Mouse (Mus musculus): ENCODE results near the gene Myzap.

The Myzap gene

GRCm38 (mm10) chr9:71544831-71545230, 47.3 kb downstream of the Myzap start:
- no peak for DNase-seq (ENCODE audit: low read depth, low spot score)

DNA sequence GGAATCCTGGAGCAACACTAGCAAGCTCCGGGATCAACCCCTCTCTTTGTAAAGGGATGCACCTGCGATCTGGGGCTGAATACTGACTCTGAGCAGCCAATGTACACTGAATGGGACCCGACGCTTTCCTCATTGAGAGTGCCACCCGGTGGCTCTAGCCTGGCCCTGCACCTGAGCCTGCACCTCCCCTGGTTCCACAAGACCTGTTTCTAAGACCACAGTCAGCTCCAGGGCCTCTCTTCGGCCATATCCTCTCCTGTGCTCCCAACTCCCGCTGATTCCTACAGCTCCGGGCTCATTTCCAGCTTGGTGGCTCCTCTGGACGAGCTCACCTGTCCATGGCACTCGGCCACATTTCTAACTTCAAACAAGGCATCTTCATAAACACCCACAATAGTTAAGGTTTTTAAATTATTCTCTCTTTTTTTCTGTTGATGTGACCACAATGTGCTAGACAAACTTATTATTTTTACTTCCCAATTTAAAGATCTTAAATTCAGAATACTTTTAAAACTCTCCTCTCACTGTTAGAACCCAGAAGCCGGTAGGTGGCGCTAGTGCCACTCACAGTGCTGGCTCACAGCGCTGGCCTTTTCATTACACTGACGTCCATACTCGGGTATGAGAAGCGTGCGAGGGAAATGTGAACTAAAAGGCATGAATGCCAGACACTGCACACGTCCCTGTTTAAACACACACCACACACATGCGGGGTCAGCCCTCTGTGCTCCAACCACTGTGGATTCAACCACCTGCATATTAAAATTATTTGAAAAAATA, 48.5 kb downstream of the Myzap start:
- DNase-seq (ENCODE audit: low read depth, low spot score) = peak; percentile 37

- no peak for DNase-seq (ENCODE audit: low read depth, low spot score)
These were observed 49.9 kb downstream of the Myzap start for GRCm38 (mm10) chr9:71542292-71542691.

DNA sequence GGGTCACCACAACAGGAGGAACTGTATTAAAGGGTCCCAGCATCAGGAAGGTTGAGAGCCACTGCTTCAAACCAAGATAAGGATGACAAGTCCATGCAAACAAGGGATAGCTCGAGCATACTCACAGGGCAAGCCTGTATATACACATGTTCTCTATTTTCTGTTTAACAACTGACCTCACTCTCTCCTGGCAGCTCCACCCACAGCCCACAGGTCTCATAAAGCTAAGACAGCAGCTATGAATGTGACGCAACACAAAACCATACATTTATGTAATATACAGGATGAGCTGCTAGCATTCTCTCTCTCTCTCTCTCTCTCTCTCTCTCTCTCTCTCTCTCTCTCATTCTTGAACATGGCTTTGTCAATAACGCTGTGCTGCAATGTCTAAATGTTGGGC, 51.4 kb downstream of the Myzap start:
- no peak for DNase-seq (ENCODE audit: low read depth, low spot score)

GRCm38 (mm10) chr9:71535730-71536129, 56.4 kb downstream of the Myzap start:
- DNase-seq (ENCODE audit: low read depth, low spot score) = no peak

DNA sequence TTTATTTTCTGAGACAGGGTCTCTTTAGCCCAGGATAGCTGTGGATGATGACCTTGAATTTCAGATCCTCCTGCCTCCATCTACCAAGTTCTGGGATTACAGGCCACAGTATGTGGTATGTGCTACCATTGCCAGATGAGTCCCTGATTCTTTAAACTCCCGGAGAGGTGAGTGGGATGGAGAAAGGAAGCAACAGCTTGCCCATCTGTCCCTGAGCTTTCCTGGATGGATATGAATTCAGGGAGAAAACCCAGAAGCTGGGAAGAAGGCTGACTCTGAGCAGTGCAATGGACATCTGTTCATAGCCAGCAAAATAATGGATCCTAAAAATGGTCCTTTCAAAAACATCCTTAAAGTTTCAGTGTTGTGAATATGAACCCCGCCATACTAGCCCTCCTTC, 57.1 kb downstream of the Myzap start:
- DNase-seq (ENCODE audit: low read depth, low spot score) = no peak

DNA sequence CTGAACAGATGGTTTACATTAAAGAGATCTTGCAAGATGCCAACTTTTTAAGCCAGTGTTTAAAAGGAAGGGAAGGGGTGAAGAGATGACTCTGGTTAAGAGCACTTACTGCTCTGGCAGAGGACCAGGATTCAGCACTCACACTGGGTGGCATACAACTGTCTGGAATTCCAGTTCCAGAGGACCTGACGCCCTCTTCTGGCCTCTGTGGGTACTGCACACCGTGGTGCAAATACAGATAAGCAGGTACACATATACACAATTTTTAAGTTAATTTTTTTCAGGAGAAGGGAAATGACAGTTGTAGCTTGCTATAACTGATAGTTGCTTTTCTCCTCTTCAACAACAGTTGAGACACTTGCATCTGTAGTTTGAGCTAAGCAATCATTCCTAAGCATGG, 62.2 kb downstream of the Myzap start:
- no peak for DNase-seq (ENCODE audit: low read depth, low spot score)

- DNase-seq (ENCODE audit: low read depth, low spot score) = no peak
These were observed 64.7 kb downstream of the Myzap start for GRCm38 (mm10) chr9:71527438-71527837.

DNA sequence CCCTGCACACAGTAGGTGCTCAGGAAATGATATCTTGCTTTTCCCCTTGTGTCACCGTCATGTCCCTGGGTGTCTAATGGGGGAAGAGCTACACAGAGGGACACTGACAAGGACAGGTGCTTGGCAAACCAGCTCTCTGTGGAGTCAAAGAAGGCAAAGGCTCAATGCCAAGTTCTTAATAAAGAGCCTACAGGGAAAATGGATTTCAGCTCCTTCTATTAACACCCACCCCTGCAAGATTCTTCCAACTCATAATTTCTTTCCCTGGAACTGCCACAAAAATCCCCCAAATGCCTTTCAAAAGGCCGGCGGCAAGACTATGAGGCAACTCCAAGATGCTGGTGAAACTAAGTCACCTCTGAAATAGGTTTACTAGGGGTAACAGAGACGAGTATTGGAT, 68.3 kb downstream of the Myzap start:
- DNase-seq (ENCODE audit: low read depth, low spot score) = no peak

DNA sequence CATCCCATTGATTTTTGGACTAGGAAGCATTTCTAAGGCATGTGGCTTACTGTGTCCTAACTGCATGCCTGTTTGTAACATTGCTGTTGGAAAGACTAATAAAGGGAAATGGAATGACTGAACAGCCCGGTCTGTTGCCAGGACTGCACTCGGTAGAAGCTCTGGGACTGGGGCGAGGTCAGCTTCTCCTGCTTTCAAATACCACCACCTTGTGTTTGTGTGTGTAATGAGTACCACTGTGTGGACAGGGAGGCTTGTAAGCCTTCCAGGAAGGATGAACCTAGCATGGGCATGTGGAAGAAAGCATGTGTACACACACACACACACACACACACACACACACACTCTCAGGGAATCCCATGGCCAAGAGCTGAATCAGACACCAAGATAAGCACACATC, 72.3 kb downstream of the Myzap start:
- DNase-seq (ENCODE audit: low read depth, low spot score) = no peak

- DNase-seq (ENCODE audit: low read depth, low spot score) = no peak
These were observed 74.7 kb downstream of the Myzap start for GRCm38 (mm10) chr9:71517487-71517886.

DNA sequence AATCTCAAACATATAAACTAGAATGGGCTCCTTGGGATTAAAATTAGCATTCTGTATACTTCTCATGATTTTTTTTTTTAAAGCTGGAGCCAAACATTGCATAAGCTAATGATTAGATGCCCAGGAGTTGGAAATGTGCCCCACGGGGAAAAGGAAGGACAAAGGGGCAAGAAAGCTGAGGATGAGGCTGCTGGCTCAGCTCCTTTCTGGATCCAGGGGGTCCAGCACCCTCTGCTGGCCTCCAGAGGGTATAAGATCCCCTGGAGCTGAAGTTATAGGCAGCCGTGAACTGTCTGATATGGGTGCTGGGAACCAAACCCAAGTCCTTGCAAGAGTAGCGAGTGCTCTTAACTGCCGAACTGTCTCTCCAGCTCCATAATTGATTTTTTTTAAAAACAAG, 76.3 kb downstream of the Myzap start:
- no peak for DNase-seq (ENCODE audit: low read depth, low spot score)

- no peak for DNase-seq (ENCODE audit: low read depth, low spot score)
These were observed 78.6 kb downstream of the Myzap start for GRCm38 (mm10) chr9:71513566-71513965.

- DNase-seq (ENCODE audit: low read depth, low spot score) = no peak
These were observed 79.3 kb downstream of the Myzap start for GRCm38 (mm10) chr9:71512899-71513298.

DNA sequence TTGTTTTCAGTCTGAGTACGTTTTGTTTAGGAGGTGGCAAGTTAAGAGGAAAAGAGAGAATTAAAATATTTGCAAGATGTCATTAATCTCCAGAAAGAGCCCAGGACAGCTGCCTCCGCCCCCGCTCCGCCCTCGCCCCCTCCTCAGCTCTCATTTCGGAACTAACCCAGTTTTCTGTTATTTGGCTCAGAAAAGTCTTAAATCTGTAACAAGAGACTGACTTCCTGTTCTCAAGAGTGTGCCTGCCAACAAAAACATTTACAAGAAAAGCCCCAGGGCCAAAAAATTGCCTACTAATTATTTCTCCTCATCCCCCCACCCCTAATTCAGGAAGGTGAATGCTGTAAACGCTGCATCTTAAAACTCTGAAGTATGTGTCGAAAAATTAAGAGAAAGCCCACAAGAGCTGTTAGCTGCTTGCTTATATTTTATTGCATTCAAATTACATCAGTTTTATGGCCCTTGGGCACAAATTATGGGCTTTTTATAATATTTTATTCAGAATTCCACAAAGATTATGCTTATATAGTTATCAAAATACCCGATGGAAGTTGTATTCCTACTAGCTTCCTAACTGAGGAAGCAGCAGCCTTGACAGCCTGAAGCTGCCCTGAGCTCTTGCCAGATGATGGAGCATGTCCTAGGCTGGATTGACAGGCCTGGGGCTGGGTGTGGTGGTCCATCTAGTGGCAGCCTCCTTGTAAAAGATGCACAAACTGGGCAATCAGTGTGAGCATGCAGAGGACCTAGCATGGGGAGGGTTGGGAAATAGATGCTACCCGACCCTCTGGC, 93.6 kb downstream of the Myzap start:
- no peak for DNase-seq (ENCODE audit: low read depth, low spot score)

- no peak for DNase-seq (ENCODE audit: low read depth, low spot score)
These were observed 95.5 kb downstream of the Myzap start for GRCm38 (mm10) chr9:71496637-71497036.

- no peak for DNase-seq (ENCODE audit: low read depth, low spot score)
These were observed 98.4 kb downstream of the Myzap start for GRCm38 (mm10) chr9:71493771-71494170.

GRCm38 (mm10) chr9:71492296-71493025, 99.7 kb downstream of the Myzap start:
- DNase-seq (ENCODE audit: low read depth, low spot score) = no peak

DNA sequence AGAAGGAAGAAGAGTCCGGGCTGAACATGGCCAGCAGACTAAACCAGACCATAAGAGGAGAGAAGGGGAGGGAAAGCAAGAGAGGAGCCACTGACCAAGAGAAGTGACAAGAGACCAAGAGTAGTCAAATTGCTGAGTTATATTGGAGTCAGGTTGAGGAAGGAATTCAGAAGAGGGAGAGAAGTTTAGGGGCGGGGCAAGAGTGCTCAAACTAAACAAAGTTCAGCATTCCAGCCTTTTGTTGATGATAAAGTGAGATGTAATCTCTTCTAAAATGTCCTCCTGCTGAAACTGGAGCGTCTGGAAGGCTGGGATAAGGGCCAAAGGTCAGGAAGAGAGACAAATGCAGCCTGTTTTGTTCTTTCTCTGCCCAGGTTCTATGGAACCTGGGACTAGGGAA, 102.1 kb downstream of the Myzap start:
- no peak for DNase-seq (ENCODE audit: low read depth, low spot score)

- DNase-seq (ENCODE audit: low read depth, low spot score) = peak; percentile 0
These were observed 106.0 kb downstream of the Myzap start for GRCm38 (mm10) chr9:71486127-71486526.

DNA sequence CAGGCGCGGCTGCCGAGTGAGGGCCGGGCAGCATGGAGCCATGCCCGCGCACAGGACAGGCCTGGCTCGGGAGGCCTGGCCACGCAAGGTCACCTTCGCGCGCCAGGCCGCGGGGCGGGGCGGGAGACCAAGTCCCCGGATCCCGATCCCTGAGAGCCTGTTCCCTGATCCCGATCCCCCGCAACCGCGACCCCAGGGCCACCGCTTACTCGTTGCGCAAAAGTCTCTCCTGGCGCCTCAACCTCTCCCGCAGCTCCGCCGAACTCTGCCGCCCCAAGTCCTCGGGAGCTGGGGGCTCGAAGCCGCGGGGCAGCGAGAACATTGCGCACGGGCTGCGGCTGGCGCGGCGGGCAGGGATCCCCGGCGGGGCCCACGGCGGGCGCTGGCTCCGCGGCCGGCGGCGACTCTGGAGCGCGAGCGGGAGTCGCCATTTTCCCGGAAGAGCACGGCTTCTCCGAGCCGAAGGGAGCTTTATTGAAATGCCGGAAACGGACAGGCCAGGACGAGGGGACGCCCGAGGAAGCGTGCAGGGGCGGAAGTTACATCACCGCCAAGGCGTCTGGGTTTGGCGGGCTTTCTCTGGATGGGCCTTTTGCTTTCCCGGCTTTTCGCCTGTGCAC, 106.6 kb downstream of the Myzap start, which contains the start of gene Polr2m:
Gene Polr2m (minus strand): TSS at position 461 of the 620 bp plus-strand sequence.
- DNase-seq (ENCODE audit: low read depth, low spot score) = peak; percentile 87

Measured in brain, embryonic 18.5 days (tissue).